Mouse (Mus musculus): Measurements from ENCODE around the gene BC030867. TPM values are rescaled to one million over a fixed set of nuclear protein-coding genes. Genes with fewer than 3 reads are reported as not detected.

BC030867 gene
- polyA plus RNA-seq, 1 experiment, result 1.9 TPM

GRCm38 (mm10) chr11:102291051-102291535 lies 42.4 kb downstream of the BC030867 start:
- Histone ChIP-seq H3K4me1 (ENCODE audit: control insufficient read depth, insufficient read depth, insufficient read length) (no peaks in the 10 kb centered on the region), H3K4me3 (ENCODE audit: extremely low read depth, insufficient read depth, insufficient read length) (no peak overlapping the region), H3K27me3 (ENCODE audit: control insufficient read depth, insufficient read depth, low read length) (no peaks in the 10 kb centered on the region), H3K36me3 (ENCODE audit: control insufficient read depth, insufficient read depth, low read length) (peaks cover 35% of the 10 kb centered on the region), H3K27ac (ENCODE audit: insufficient read depth, low read length) (no peak overlapping the region)
- no peak for DNase-seq (ENCODE audit: low read depth in 1 of 2, low spot score in 2 of 2)
- 91% methylated on average over 11 of the region's 11 CpGs for WGBS
- TF ChIP-seq CTCF (IDR thresholded peaks at IDR 0.05; ENCODE audit: extremely low read depth, insufficient read depth, insufficient read length, insufficient replicate concordance) (no peak), POLR2A (IDR thresholded peaks at IDR 0.05; ENCODE audit: low read depth, low read length) (no peak)

- H3K27ac ChIP-seq (ENCODE audit: insufficient read depth, low read length), result no peak overlapping the region
- H3K4me1 ChIP-seq (ENCODE audit: control insufficient read depth, insufficient read depth, insufficient read length), result peaks cover 4% of the 10 kb centered on the region; the same call in 1 of the 2 replicates
- 98% methylated on average over 13 of the region's 13 CpGs for WGBS
Measured at GRCm38 (mm10) chr11:102293971-102294370, 45.3 kb downstream of the BC030867 start.

GRCm38 (mm10) chr11:102294416-102294815 lies 45.7 kb downstream of the BC030867 start:
- Histone ChIP-seq H3K4me3 (ENCODE audit: extremely low read depth, insufficient read depth, insufficient read length) (no peak overlapping the region), H3K36me3 (ENCODE audit: control insufficient read depth, insufficient read depth, low read length) (peaks cover 23% of the 10 kb centered on the region), H3K4me1 (ENCODE audit: control insufficient read depth, insufficient read depth, insufficient read length) (peaks cover 4% of the 10 kb centered on the region; the same call in 1 of the 2 replicates), H3K27me3 (ENCODE audit: control insufficient read depth, insufficient read depth, low read length) (no peaks in the 10 kb centered on the region), H3K27ac (ENCODE audit: insufficient read depth, low read length) (no peak overlapping the region)
- no peak for DNase-seq (ENCODE audit: low read depth in 1 of 2, low spot score in 2 of 2)
- no peak for TF ChIP-seq POLR2A (IDR thresholded peaks at IDR 0.05; ENCODE audit: low read depth, low read length)
- no peak for TF ChIP-seq CTCF (IDR thresholded peaks at IDR 0.05; ENCODE audit: extremely low read depth, insufficient read depth, insufficient read length, insufficient replicate concordance)
- 88% methylated on average over 5 of the region's 5 CpGs for WGBS

More at GRCm38 (mm10) chr11:102293971-102294370, 45.3 kb downstream of the BC030867 start:
- TF ChIP-seq POLR2A (IDR thresholded peaks at IDR 0.05; ENCODE audit: low read depth, low read length) (no peak), CTCF (IDR thresholded peaks at IDR 0.05; ENCODE audit: extremely low read depth, insufficient read depth, insufficient read length, insufficient replicate concordance) (no peak)
- no peak overlapping the region for H3K4me3 ChIP-seq (ENCODE audit: extremely low read depth, insufficient read depth, insufficient read length)
- no peaks in the 10 kb centered on the region for H3K27me3 ChIP-seq (ENCODE audit: control insufficient read depth, insufficient read depth, low read length)
- peaks cover 23% of the 10 kb centered on the region for H3K36me3 ChIP-seq (ENCODE audit: control insufficient read depth, insufficient read depth, low read length)
- DNase-seq (ENCODE audit: low read depth in 1 of 2, low spot score in 2 of 2), result no peak

GRCm38 (mm10) chr11:102294887-102295597 lies 46.4 kb downstream of the BC030867 start:
- Histone ChIP-seq H3K4me1 (ENCODE audit: control insufficient read depth, insufficient read depth, insufficient read length) (peaks cover 4% of the 10 kb centered on the region; the same call in 1 of the 2 replicates), H3K27me3 (ENCODE audit: control insufficient read depth, insufficient read depth, low read length) (no peaks in the 10 kb centered on the region), H3K36me3 (ENCODE audit: control insufficient read depth, insufficient read depth, low read length) (peaks cover 23% of the 10 kb centered on the region), H3K4me3 (ENCODE audit: extremely low read depth, insufficient read depth, insufficient read length) (peak overlapping the region; percentile 69), H3K27ac (ENCODE audit: insufficient read depth, low read length) (peak overlapping the region; percentile 96)
- peak; percentile 65 to 66 for DNase-seq (ENCODE audit: low read depth in 1 of 2, low spot score in 2 of 2)
- 80% methylated on average over 12 of the region's 12 CpGs for WGBS
- TF ChIP-seq CTCF (IDR thresholded peaks at IDR 0.05; ENCODE audit: extremely low read depth, insufficient read depth, insufficient read length, insufficient replicate concordance) (no peak), POLR2A (IDR thresholded peaks at IDR 0.05; ENCODE audit: low read depth, low read length) (peak; percentile 72)

GRCm38 (mm10) chr11:102295598-102296471 lies 47.2 kb downstream of the BC030867 start:
- Histone ChIP-seq H3K27me3 (ENCODE audit: control insufficient read depth, insufficient read depth, low read length) (no peaks in the 10 kb centered on the region), H3K4me3 (ENCODE audit: extremely low read depth, insufficient read depth, insufficient read length) (peak overlapping the region; percentile 69), H3K36me3 (ENCODE audit: control insufficient read depth, insufficient read depth, low read length) (peaks cover 20% of the 10 kb centered on the region), H3K27ac (ENCODE audit: insufficient read depth, low read length) (peak overlapping the region; percentile 96), H3K4me1 (ENCODE audit: control insufficient read depth, insufficient read depth, insufficient read length) (peaks cover 4% of the 10 kb centered on the region; the same call in 1 of the 2 replicates)
- peak in 1 of 2 experiments; percentile 48 for DNase-seq (ENCODE audit: low read depth in 1 of 2, low spot score in 2 of 2)
- under 1% methylated on average over 43 of the region's 73 CpGs for WGBS
- TF ChIP-seq CTCF (IDR thresholded peaks at IDR 0.05; ENCODE audit: extremely low read depth, insufficient read depth, insufficient read length, insufficient replicate concordance) (no peak), POLR2A (IDR thresholded peaks at IDR 0.05; ENCODE audit: low read depth, low read length) (no peak; the same call in 1 of the 2 replicates)
